Mouse (Mus musculus) Muller cell, postnatal 12 days (primary cell): ENCODE measurements around the gene Ethe1.

Experiments
- DNase-seq: peaks from one replicate; pipeline ENCODE4 v3.0.0-alpha.2; 2015; ENCODE audit errors: inconsistent ontology term

The Ethe1 gene

DNA sequence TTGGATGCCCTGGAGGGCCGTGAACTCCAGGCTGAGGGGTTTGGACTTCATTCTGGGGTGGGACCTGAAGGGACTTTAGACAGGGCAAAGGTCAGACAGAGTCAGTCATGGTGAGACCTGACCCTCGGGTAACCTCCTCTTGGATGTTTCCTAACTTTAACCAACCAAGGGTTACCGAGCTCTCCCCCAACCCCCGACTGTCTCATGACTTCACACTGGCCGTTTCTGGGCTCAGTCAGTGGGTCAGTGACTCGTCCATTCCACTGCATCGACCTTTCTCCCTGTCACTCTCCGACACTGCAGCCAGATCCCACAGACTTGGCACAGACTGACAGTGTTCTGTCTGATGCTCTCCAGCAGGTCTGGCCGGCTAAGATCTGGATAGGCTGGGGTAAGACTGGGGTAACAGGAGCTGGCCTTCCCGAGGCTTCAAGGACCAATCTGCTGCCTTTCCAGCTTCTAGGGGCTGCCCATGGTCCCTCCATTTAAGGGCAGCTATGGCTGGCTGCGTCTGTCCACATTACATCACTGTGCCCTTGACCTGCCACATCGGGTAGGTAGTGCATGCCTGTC lies 13.0 kb upstream of the Ethe1 start:
- DNase-seq = peak; percentile 55

DNA sequence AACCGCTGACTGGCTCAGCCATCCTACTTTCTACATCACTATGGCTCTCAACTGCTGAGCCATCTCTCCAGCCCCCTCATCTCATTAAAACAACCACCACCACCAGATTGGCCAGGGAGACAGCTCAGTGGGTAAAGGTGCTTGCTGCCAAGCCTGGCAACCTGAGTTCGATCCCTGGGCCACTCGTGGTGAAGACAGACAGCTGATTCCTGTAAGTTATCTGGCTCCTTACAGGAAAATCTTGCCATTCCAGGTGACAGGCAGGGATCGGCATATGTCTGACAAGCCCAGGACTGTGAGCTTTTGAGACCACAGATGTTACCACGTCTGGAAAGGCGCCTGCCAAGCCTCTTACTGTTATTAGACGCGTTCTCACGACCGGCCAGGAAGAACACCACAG lies 9.5 kb upstream of the Ethe1 start:
- DNase-seq = no peak

GRCm38 (mm10) chr7:24584876-24585275 lies 2.5 kb upstream of the Ethe1 start:
- DNase-seq = no peak

GRCm38 (mm10) chr7:24585995-24586394 lies 1.3 kb upstream of the Ethe1 start:
- no peak for DNase-seq

DNA sequence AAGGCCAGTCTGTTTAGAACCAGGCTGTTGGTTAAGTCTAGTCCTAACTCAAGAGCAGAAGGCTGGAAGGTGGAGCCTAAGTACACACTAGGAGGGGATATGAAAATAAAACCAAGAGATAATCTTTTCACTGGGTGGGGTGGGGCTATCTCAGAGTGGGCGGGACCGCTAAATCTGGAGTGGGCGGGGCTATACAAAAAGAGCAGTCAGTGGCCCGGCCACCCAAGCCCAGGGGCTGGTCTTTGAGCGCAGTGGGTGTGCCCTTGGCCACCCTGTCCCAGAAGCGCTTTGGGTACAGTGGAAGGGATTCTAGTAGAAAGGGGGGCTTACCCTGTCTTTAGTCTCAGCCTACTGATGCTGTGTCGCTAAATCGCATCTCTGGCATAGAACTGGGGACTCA lies 515 bp upstream of the Ethe1 start:
- DNase-seq = no peak

DNA sequence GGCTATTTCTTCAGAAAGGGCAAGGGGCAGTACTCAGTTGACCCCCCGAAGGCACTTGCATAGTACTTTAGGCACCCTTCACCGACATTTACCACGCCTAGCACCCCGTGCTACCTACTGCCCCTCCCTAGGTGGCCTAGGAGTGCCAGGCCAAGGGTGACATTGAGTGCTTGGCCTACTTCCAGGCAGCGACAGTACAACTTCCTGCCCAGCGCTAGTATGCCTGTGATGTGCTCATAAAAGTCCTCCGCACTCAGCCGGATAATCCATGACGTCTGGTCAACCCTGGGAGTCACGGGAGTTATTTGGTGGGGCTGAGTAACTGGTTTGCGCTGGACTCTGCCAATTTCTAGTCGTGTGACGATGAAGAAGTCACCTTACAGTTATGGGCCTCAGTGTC lies 993 bp downstream of the Ethe1 start:
- DNase-seq = no peak

GRCm38 (mm10) chr7:24591735-24592134 lies 4.4 kb downstream of the Ethe1 start:
- DNase-seq = no peak

- no peak for DNase-seq
Measured at GRCm38 (mm10) chr7:24592163-24592562, 4.8 kb downstream of the Ethe1 start.

GRCm38 (mm10) chr7:24592781-24593180 lies 5.4 kb downstream of the Ethe1 start:
- no peak for DNase-seq

- DNase-seq = peak; percentile 75
Measured at GRCm38 (mm10) chr7:24593621-24594308, 6.4 kb downstream of the Ethe1 start.

- DNase-seq = no peak
Measured at GRCm38 (mm10) chr7:24594309-24594803, 7.0 kb downstream of the Ethe1 start.

DNA sequence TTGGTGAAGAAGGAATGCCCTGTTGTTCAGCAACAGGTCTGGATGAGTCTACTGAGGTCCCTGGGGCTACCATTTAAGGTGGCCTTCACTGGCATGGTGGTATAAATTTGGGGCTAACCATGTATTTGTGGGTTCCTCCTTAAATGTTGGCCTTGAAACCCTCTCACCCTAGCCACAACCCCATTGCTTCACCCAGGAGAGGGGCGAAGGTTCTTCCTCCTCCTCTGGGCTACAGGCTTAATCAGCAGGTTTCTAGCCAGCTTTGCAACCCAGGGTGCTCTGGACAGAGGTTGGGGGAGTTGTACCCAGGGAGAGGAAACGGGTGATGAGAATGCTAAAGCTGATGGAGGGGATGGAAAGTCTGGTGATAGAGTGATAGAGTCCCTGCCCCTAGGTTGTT lies 8.1 kb downstream of the Ethe1 start:
- DNase-seq = no peak

DNA sequence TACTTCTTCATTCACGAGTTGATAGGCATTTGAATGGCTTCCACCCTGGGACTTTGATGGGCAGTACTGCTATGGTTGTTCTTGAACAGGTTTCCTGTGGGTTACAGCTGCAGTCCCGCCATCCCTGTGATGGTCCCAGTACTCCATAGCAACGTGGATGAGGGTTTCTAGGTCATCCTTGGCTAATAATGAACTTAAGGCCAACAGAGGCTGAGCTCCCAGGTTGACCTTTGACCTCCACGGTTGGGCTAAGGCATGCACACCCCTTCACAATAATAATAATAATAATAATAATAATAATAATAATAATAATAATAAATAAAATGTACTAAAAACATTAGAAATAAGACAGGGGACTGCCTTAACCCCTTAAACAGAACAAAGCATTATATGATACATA lies 10.8 kb downstream of the Ethe1 start:
- DNase-seq = no peak

DNA sequence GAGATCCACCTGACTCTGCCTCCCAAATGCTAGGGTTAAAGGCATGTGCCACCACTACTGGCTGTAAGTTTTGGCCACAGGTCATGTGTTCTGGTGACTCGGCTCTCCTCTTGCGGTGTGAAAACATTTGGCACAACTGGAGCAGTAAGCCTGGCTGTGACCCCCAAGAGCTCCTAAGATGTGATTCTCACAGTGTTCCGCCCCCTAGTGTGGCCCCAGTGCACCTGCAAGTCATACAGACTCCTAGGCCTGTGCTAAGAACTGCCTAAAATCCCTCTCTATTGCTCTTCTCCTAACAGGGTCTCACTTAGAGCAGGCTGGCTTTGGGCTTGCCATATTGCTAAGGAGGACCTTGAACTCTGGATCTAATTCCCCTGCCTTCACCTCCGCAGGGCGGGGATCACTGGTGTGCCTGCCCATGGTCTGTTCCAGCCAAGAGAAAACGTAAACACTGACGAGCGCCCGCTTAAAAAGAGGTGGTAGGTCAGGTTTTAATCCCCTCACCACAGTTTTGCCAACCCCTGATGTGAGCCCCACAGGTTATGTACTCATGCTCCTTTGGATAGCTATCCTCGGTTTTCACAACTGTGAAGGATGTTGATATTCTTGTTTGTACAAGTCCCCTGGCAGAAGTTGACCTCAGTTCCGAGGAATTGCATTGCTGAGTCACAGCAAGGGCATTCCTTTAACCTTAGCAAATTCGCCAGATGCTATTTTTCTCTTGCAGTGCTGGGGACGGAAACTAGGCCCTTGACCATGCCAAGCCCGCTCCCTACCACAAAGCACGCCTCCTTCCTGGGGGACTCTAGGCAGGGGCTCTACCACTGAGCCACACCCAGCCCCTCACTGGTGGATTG lies 12.1 kb downstream of the Ethe1 start:
- DNase-seq = no peak

DNA sequence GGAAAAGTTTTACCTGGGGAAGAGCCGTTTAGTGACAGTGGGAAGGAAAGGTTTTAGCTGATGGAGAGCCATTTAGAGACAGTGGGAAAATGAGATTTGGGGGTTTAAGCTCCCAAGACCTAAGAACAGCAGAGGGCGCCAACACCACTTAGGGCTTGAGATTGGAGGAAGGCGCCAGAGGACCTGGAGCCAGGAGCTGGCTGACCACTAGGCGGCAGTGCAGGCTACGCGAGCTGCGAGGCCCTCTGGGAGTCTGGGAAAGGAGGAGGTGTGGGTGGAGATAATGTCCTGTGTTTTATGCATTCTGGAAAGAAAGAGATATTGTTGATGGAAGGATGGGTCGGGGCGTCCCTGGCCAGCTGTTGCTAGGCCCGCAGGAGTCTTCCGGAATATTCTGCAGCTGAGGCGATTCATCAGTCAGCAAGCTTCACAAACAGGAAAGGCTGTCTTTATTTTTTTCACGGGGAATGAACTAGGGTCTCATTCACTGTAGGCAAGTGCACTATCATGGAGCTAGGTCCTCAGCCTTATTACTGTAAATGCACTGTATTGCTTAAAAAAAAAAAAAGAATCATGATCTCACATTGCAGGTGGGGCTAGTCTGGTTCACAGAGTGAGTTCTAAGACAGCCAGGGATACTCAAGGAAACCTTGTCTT lies 13.7 kb downstream of the Ethe1 start:
- peak; percentile 88 for DNase-seq

- DNase-seq = peak; percentile 13
Measured at GRCm38 (mm10) chr7:24605561-24605960, 18.2 kb downstream of the Ethe1 start.

- DNase-seq = no peak
Measured at GRCm38 (mm10) chr7:24606046-24606445, 18.7 kb downstream of the Ethe1 start.

DNA sequence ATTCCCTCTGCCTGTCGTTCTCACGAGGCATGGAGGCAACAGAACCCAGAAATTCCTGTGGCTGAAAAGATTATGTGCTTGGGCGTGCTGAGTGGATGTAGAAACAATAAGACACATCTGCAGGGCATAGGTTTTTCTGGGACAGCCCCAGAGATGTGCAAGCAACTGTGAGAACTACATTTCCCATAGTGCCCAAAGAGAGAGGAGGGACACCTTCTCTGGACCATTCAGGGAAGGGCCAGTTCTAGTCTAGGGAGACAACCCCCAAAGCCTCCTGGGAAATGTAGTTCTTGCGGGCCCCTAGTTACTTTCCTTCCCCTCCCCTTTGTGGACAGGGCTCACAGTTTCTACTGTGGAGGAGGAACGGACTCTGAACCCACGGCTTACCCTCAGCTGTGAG lies 20.7 kb downstream of the Ethe1 start:
- DNase-seq = peak; percentile 64

GRCm38 (mm10) chr7:24608561-24608960 lies 21.2 kb downstream of the Ethe1 start:
- no peak for DNase-seq

GRCm38 (mm10) chr7:24610144-24610878 lies 23.0 kb downstream of the Ethe1 start, which contains the start of gene Phldb3:
Gene Phldb3 (plus strand): TSS chr7:24610763.
- DNase-seq = peak; percentile 10

DNA sequence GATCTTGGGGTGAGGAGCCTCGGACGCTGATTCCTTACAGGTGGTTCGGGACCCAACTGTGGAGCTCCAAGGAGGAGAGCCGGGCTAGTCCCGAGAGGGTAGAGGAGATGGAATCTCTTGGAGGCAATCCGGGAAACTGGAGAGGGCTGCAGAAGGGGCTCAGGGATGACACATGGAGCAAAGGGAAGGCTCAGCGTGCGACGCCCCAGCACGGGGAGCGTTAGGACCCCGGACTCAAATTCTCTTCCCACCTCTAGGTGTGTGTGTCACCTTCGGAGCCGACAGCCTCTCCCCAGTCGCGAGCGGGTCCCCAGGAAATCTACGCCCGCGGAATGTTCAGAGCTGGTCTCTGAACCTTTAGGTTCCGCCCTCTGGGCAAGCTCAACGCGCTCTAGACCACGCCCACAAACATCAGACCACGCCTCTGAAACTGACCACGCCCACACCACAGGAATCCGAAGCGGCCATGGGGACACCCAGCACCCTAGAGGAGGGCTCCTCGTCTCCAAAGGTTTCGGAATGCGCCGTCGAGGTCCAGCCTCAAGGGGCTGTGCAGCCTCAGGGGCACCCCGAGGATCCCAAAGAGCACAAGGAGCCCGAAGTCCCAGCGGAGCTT lies 23.6 kb downstream of the Ethe1 start:
- DNase-seq = peak; percentile 83
